Mouse (Mus musculus) heart, embryonic 11.5 days (tissue): ENCODE results near the gene Cst6. TPM values are rescaled to one million over a fixed set of nuclear protein-coding genes. Genes with fewer than 3 reads are reported as not detected.
A peak's percentile ranks its signal among the peaks of the same experiment; 100 is the strongest.

Experiments
- ATAC-seq: fragments of 200-750 bp; cut with Nextera tagmentation; replicated peaks from 2 replicates; pipeline ENCODE4 v1.8.0; 2017; ENCODE audit warnings: moderate library complexity; ENCODE audit not compliant: insufficient number of reproducible peaks, low FRiP score, low TSS enrichment
- H3K27ac ChIP-seq: fragments of 300-500 bp; sonication (generic); 2 replicates; pipeline ENCODE4 v1.5.1; 2014; ENCODE audit warnings: mild to moderate bottlenecking, low read depth, low read length
- H3K27me3 ChIP-seq: fragments of 300-500 bp; sonication (generic); 2 replicates; pipeline ENCODE4 v1.6.1; 2014; ENCODE audit warnings: mild to moderate bottlenecking, low read length, mixed read lengths; ENCODE audit not compliant: control insufficient read depth, insufficient read depth
- H3K36me3 ChIP-seq: fragments of 300-500 bp; sonication (generic); 2 replicates; pipeline ENCODE4 v1.6.1; 2014; ENCODE audit warnings: mild to moderate bottlenecking, low read length, moderate library complexity, mixed read lengths; ENCODE audit not compliant: control insufficient read depth, insufficient read depth
- H3K4me1 ChIP-seq: fragments of 300-500 bp; sonication (generic); 2 replicates; pipeline ENCODE4 v1.6.1; 2014; ENCODE audit warnings: low read length; ENCODE audit not compliant: control insufficient read depth, insufficient read depth
- H3K4me2 ChIP-seq: fragments of 300-500 bp; sonication (generic); 2 replicates; pipeline ENCODE4 v1.6.1; 2014; ENCODE audit warnings: mild to moderate bottlenecking, moderate library complexity
- H3K4me3 ChIP-seq: fragments of 300-500 bp; sonication (generic); 2 replicates; pipeline ENCODE4 v1.5.1; 2014; ENCODE audit warnings: low read depth, low read length
- H3K9ac ChIP-seq: fragments of 300-500 bp; sonication (generic); 2 replicates; pipeline ENCODE4 v1.6.1; 2014; ENCODE audit warnings: mild to moderate bottlenecking, low read depth, low read length, moderate library complexity
- H3K9me3 ChIP-seq: fragments of 300-500 bp; sonication (generic); replicated peaks from 2 replicates; pipeline ENCODE4 v1.6.1; 2016; ENCODE audit warnings: low read length; ENCODE audit not compliant: control insufficient read depth
- WGBS: fragments of 180-500 bp; shearing (Covaris S2); extraction: QIAGEN DNeasy Blood & Tissue Kit; methylation state at CpG from one replicate; pipeline ENCODE4 v1.1.7; 2014; ENCODE audit not compliant: insufficient replicate concordance; 5-methylcytosine and 5-hydroxymethylcytosine counted together
- polyA plus RNA-seq: library from polyadenylated mRNA; unstranded; fragments of >200 nt; fragmentation: Nextera tagmentation; extraction: Ambion mirVana; gene quantifications from 2 replicates; pipeline ENCODE4 v1.2.1, GENCODE M21; 2014

The Cst6 gene
- polyA plus RNA-seq, 1 experiment from 2014 or later, result 0.60 TPM

DNA sequence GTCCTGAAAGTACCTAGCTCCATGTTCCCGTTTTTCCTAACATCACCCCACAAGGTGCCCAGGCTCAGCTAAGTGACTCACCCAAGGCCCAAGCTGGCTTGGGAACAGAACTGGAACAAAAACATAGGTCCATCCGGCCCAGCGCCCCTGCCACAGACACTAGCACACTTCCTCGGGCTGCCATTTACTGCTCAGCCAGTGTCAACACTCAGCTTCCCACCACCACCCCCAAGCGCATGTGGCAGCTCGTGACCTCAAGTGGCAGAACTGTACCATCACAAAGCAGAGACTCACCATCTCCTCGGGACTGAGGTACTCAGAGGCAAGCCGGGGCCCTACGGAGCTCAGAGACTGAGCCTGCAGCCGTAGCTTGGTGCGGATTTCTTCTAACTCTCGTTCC, 34.0 kb upstream of the Cst6 start:
- Histone ChIP-seq H3K36me3 (peaks cover 51% of the 10 kb centered on the region), H3K4me3 (no peak overlapping the region), H3K9me3 (no peaks in the 10 kb centered on the region), H3K4me2 (no peak overlapping the region), H3K9ac (no peak overlapping the region), H3K4me1 (peaks cover 13% of the 10 kb centered on the region), H3K27ac (no peak overlapping the region), H3K27me3 (no peaks in the 10 kb centered on the region)
- ATAC-seq, result no peak
- WGBS, result 90% methylated on average over 12 of the region's 12 CpGs

DNA sequence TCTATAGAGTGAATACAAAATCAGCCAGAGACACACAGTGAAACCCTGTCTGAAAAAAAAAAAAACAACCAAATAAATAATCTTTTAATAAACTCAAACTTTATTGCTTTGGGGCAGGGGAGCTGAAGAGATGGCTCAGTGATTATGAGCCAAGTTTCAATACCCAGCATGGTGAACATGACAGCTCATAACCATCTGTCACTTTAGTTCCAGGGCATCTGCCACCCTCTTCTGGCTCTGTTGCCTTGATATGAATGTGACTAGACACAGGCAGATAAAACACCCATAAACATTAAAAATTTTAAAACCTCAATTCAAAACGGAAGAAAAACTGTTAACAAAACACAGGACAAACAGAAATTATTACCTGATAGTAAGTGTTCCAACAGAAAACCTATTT, 28.1 kb upstream of the Cst6 start:
- no peak for ATAC-seq
- Histone ChIP-seq H3K4me1 (no peaks in the 10 kb centered on the region), H3K27me3 (no peaks in the 10 kb centered on the region), H3K36me3 (peaks cover 37% of the 10 kb centered on the region), H3K9ac (no peak overlapping the region), H3K27ac (no peak overlapping the region), H3K4me2 (no peak overlapping the region), H3K4me3 (no peak overlapping the region), H3K9me3 (no peaks in the 10 kb centered on the region)
- 90% methylated on average over 1 of the region's 1 CpGs for WGBS

DNA sequence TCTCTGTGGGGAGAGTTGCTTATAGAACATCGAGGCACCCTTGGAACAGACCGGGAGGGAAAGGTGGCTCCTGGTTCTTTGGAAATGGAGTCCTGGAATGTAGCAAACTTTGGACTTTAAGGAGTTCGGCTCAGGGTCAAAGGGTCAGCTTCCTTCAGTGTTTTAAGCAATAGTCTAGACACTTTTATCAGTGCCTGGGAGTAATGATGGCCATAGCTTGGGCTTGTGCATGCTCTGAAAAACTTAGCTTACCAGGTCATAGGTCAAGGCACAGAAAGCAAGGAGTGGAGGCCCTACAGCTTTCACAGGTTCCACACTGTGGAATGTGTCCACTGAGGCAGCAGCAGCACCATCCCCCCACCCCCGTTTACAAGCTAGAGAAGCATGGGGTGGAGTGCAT, 25.4 kb upstream of the Cst6 start:
- 66% methylated on average over 4 of the region's 4 CpGs for WGBS
- Histone ChIP-seq H3K27me3 (no peaks in the 10 kb centered on the region), H3K4me2 (no peak overlapping the region), H3K36me3 (peaks cover 33% of the 10 kb centered on the region), H3K4me1 (no peaks in the 10 kb centered on the region), H3K9ac (no peak overlapping the region; the same call in 1 of the 2 replicates), H3K4me3 (no peak overlapping the region), H3K9me3 (no peaks in the 10 kb centered on the region), H3K27ac (no peak overlapping the region)
- no peak for ATAC-seq

DNA sequence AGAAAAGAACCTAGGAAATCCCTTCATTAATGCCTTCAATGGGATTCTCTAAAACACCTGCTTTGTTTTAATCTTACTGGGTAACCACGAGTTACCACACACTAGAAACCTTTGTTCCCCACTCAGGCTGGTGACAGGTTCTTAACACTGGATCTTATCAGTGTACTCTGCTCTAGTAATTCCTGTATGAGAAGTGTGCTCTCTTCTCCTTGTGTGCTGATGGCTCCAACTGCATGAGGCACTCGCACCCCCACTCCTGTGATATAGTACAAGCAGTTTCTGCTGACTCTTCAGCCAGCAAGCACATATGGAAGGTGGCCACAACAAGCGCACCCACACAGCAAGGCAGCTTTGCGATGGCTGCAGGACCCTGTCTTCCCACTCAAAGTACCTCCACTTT, 24.8 kb upstream of the Cst6 start:
- WGBS, result 73% methylated on average over 4 of the region's 4 CpGs
- ATAC-seq, result no peak
- H3K27ac ChIP-seq, result no peak overlapping the region
- H3K4me2 ChIP-seq, result no peak overlapping the region
- H3K4me3 ChIP-seq, result no peak overlapping the region
- H3K27me3 ChIP-seq, result no peaks in the 10 kb centered on the region
- no peak overlapping the region for H3K9ac ChIP-seq
- H3K4me1 ChIP-seq, result no peaks in the 10 kb centered on the region
- H3K9me3 ChIP-seq, result no peaks in the 10 kb centered on the region
- H3K36me3 ChIP-seq, result peaks cover 31% of the 10 kb centered on the region

DNA sequence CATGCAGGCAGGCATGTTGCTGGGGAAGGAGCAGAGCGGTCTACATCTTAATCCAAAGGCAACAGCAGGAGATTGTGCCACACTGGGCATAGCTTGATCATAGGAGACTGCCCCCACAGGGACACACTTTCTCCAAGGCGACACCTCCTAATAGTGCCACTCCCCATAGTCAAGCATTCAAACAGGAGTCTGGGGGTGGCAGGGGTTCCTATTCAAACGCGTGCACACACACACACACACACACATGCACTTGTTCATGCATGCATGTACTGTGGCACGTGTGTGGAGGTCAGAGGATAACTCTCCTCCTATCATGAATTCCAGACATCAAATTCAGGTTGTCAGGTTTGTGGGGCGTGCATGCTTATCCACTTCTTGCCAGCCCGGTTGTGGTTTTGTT, 23.4 kb upstream of the Cst6 start:
- no peak overlapping the region for H3K9ac ChIP-seq
- H3K27ac ChIP-seq, result no peak overlapping the region
- no peak overlapping the region for H3K4me2 ChIP-seq
- no peak for ATAC-seq
- H3K9me3 ChIP-seq, result no peaks in the 10 kb centered on the region
- H3K4me3 ChIP-seq, result no peak overlapping the region
- peaks cover 7% of the 10 kb centered on the region for H3K4me1 ChIP-seq
- peaks cover 26% of the 10 kb centered on the region for H3K36me3 ChIP-seq
- H3K27me3 ChIP-seq, result no peaks in the 10 kb centered on the region
- 91% methylated on average over 7 of the region's 7 CpGs for WGBS

DNA sequence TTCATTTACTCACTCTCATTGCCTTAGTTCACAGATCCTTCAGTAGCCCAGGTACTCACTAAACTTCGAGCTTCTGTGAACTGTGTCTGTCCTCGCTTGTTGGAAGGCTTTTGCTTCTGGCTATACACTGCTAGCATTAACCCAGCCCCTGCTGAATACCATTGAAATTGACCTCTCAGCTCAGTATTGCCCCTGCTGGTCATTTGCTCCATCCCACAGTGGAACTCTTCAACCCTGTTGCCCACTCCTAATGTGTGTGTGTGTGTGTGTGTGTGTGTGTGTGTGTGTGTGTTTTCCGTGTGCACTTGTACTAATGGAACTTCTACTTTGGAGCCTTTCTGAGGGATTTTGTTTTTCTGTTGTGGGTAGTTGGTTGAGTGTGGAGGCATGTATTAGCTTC, 21.6 kb upstream of the Cst6 start:
- H3K27ac ChIP-seq, result no peak overlapping the region
- no peaks in the 10 kb centered on the region for H3K9me3 ChIP-seq
- H3K9ac ChIP-seq, result no peak overlapping the region
- H3K4me2 ChIP-seq, result no peak overlapping the region
- no peak for ATAC-seq
- H3K27me3 ChIP-seq, result no peaks in the 10 kb centered on the region
- 84% methylated on average over 3 of the region's 3 CpGs for WGBS
- H3K4me3 ChIP-seq, result no peak overlapping the region
- H3K36me3 ChIP-seq, result peaks cover 26% of the 10 kb centered on the region
- H3K4me1 ChIP-seq, result peaks cover 9% of the 10 kb centered on the region

DNA sequence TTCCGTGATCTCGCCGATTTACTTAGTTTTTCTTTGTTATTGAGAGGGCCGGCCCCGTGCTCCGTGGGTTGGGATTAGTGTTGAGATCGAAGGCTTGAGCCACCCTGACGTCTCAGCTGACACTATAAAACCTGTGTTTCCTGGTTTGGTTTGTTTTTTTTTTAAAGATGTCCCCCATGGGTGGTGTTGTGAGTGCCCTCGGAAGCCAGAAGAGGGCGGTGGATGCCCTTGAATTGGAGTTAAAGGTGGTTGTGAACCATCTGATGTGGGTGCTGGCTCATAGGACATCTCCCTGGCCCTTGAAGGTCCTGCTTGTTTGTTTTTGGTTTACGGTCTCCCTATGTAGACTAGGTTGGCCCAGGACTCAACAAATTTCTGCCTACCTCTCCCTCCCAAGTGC, 18.1 kb upstream of the Cst6 start:
- 10% methylated on average over 11 of the region's 11 CpGs for WGBS
- Histone ChIP-seq H3K27ac (peak overlapping the region; percentile 93), H3K9me3 (no peaks in the 10 kb centered on the region), H3K9ac (peak overlapping the region; percentile 83), H3K4me1 (peaks cover 12% of the 10 kb centered on the region), H3K27me3 (no peaks in the 10 kb centered on the region), H3K36me3 (peaks cover 31% of the 10 kb centered on the region), H3K4me2 (peak overlapping the region; percentile 80), H3K4me3 (peak overlapping the region; percentile 98)
- no peak for ATAC-seq

DNA sequence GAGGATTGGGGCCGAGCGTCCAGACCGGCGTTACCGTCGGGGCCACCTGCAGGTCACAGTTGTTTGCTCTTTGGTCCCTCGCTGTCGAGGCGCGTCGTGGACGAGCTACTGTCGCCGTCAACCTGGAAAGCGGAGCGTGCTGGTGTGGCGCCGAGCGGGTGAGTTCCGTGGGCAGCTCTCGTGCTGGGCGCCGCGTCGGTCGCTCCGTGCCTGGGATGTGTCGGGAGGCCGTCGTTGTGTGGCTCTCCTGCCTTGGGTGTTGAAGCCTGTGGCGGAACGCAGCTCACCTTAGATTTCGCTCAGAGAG, 17.6 kb upstream of the Cst6 start, which contains the start of gene Banf1:
TSS of gene Banf1 (minus strand) at position 116 of the 307 bp plus-strand sequence.
- ATAC-seq, result no peak
- 1% methylated on average over 33 of the region's 33 CpGs for WGBS
- H3K27ac ChIP-seq, result peak within 1 kb of the TSS; percentile 93
- peaks cover 12% of the 10 kb centered on the region for H3K4me1 ChIP-seq
- H3K4me3 ChIP-seq, result peak within 1 kb of the TSS; percentile 98
- no peaks in the 10 kb centered on the region for H3K9me3 ChIP-seq
- peaks cover 30% of the 10 kb centered on the region for H3K36me3 ChIP-seq
- H3K9ac ChIP-seq, result peak within 1 kb of the TSS; percentile 83
- H3K27me3 ChIP-seq, result no peaks in the 10 kb centered on the region
- H3K4me2 ChIP-seq, result peak within 1 kb of the TSS; percentile 80

DNA sequence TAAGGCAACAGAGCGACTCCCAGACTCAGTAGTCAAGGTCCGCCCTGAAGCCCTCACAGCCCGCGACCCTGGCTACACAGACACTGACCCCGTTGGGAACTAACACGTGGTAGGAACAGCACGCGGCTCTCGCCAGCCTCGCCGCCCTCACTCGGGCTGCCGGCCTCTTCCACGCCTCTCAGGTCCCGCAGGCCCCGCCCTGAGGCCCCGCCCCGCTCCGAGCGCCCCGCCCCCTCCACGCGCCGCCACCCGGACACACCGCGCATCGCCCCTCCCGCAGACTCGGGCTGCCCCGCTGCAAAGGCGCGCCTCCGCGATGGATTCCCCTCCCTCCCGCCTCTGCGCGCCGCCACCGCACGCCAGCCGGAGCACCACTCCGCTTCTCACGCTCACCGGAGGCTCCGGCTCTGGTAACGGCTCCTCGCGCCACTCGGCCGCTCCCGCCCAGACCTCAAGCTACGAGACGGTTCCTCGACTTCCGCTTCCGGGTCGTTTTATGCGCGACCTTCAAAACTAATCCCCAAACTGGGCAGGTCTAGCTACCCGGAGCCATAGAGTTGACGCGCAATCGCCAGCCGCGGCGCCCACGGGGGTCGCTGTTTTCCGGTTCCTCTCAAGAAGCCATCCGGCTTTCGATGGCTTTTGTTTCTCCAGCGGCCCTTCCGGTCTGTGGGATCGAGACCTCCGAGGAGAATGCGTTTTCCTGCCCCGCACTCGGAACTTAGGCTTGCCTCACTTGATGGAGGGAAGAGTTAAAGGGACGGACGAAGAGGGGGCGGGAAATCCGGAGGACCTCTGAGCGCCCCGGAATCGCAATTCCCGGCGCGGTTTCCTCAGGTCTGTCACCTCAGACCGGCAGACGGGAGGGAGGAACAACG, 17.0 kb upstream of the Cst6 start, which contains the start of gene Eif1ad:
TSS of gene Eif1ad (plus strand) at position 567 of the 878 bp plus-strand sequence.
- ATAC-seq, result peak; percentile 93
- no peaks in the 10 kb centered on the region for H3K9me3 ChIP-seq
- peaks cover 25% of the 10 kb centered on the region for H3K36me3 ChIP-seq
- H3K4me1 ChIP-seq, result peaks cover 12% of the 10 kb centered on the region
- H3K4me3 ChIP-seq, result peak within 1 kb of the TSS; percentile 98
- no peaks in the 10 kb centered on the region for H3K27me3 ChIP-seq
- WGBS, result under 1% methylated on average over 84 of the region's 92 CpGs
- H3K9ac ChIP-seq, result peak within 1 kb of the TSS; percentile 83
- H3K4me2 ChIP-seq, result peak within 1 kb of the TSS; percentile 80
- H3K27ac ChIP-seq, result peak within 1 kb of the TSS; percentile 93
